Mouse (Mus musculus) natural killer cell, adult 2 months (primary cell): ENCODE data around the gene Gm13697.

Source experiments
- DNase-seq, 2 experiments: peaks; one replicate each; pipeline ENCODE4 v3.0.0; 2022; ENCODE audit warnings: low spot score in 2 of 2

Gene Gm13697

GRCm38 (mm10) chr2:84032505-84032904, 48.0 kb downstream of the Gm13697 start:
- no peak for DNase-seq

GRCm38 (mm10) chr2:84035997-84036396, 51.5 kb downstream of the Gm13697 start:
- no peak for DNase-seq
